Mouse (Mus musculus) hindbrain, embryonic 14.5 days (tissue): ENCODE measurements around the gene Gm49673. TPM values are rescaled to one million over a fixed set of nuclear protein-coding genes. Genes with fewer than 3 reads are reported as not detected.
"Not testable (repeated sequence)": the region's sequence is repeated elsewhere in the genome, so short reads cannot be mapped to it uniquely, and the experiment has no call there.

ENCODE experiments used
- ATAC-seq: fragments of 200-750 bp; cut with Nextera tagmentation; 2 replicates; pipeline ENCODE4 v1.8.0; 2017; ENCODE audit warnings: moderate number of reproducible peaks, mild to moderate bottlenecking, moderate TSS enrichment, moderate library complexity; ENCODE audit not compliant: low FRiP score
- DNase-seq: peaks from one replicate; pipeline ENCODE4 v3.0.0-alpha.2; 2015; ENCODE audit warnings: low spot score
- H3K27ac ChIP-seq: fragments of 300-500 bp; sonication (generic); 2 replicates; pipeline ENCODE4 v1.5.1; 2014; ENCODE audit warnings: mild to moderate bottlenecking, moderate library complexity
- H3K27me3 ChIP-seq: fragments of 300-500 bp; sonication (generic); 2 replicates; pipeline ENCODE4 v1.6.1; 2014; ENCODE audit warnings: mild to moderate bottlenecking, low read length, mixed read lengths; ENCODE audit not compliant: control insufficient read depth, insufficient read depth
- H3K36me3 ChIP-seq: fragments of 300-500 bp; sonication (generic); replicated peaks from 2 replicates; pipeline ENCODE4 v1.6.1; 2014; ENCODE audit not compliant: control insufficient read depth, insufficient read depth
- H3K4me1 ChIP-seq: fragments of 300-500 bp; sonication (generic); replicated peaks from 2 replicates; pipeline ENCODE4 v1.6.1; 2014; ENCODE audit warnings: antibody characterized with exemption, low read length, mixed read lengths; ENCODE audit not compliant: control insufficient read depth, insufficient read depth
- H3K4me2 ChIP-seq: fragments of 300-500 bp; sonication (generic); replicated peaks from 2 replicates; pipeline ENCODE4 v1.6.1; 2014; ENCODE audit warnings: mild to moderate bottlenecking, moderate library complexity
- H3K4me3 ChIP-seq: fragments of 300-500 bp; sonication (generic); replicated peaks from 2 replicates; pipeline ENCODE4 v1.5.1; 2014; ENCODE audit warnings: mild to moderate bottlenecking, low read length
- H3K9ac ChIP-seq: fragments of 300-500 bp; sonication (generic); 2 replicates; pipeline ENCODE4 v1.6.1; 2014
- H3K9me3 ChIP-seq: fragments of 300-500 bp; sonication (generic); 2 replicates; pipeline ENCODE4 v1.6.1; 2016; ENCODE audit warnings: low read length; ENCODE audit not compliant: control insufficient read depth
- WGBS: fragments of 180-500 bp; shearing (Covaris S2); extraction: QIAGEN DNeasy Blood & Tissue Kit; methylation state at CpG from one replicate; pipeline ENCODE4 v1.1.7; 2014; 5-methylcytosine and 5-hydroxymethylcytosine counted together
- polyA plus RNA-seq: library from polyadenylated mRNA; unstranded; fragments of >200 nt; fragmentation: Nextera tagmentation; extraction: Ambion mirVana; gene quantifications from 2 replicates; pipeline ENCODE4 v1.2.1, GENCODE M21; 2014

Gene Gm49673
- polyA plus RNA-seq, 1 experiment from 2014 or later, result 0.27 TPM

DNA sequence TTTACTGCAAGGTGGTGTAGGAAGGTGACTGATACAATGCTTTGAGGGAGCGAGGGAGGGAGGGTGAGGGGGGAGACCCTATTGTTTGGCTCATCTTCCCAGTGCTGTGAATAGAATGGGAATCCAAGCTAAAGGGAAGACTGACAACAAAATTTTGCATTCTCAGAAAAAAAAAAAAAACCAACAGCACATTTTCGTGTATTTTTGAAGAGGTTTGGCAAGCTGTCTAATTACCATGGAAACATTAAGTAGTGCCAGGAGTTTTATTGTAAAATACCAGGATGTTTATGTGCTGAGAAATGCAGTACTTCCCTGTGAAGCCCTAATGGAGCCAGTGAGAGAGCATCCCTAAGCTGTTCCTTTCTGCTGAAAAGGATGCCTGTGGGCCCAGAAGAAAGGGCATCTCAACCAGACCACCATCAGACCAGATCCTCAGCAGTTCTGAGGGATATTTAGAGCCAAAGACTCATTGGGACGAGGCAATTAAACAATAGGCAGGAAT is 90.9 kb downstream of the Gm49673 start:
- H3K4me1 ChIP-seq, H3K4me2 ChIP-seq, H3K9ac ChIP-seq, H3K27ac ChIP-seq, H3K36me3 ChIP-seq, H3K9me3 ChIP-seq, H3K27me3 ChIP-seq, H3K4me3 ChIP-seq, ATAC-seq: not testable (repeated sequence)
- 32% methylated on average over 2 of the region's 3 CpGs for WGBS
- peak; percentile 14 for DNase-seq

DNA sequence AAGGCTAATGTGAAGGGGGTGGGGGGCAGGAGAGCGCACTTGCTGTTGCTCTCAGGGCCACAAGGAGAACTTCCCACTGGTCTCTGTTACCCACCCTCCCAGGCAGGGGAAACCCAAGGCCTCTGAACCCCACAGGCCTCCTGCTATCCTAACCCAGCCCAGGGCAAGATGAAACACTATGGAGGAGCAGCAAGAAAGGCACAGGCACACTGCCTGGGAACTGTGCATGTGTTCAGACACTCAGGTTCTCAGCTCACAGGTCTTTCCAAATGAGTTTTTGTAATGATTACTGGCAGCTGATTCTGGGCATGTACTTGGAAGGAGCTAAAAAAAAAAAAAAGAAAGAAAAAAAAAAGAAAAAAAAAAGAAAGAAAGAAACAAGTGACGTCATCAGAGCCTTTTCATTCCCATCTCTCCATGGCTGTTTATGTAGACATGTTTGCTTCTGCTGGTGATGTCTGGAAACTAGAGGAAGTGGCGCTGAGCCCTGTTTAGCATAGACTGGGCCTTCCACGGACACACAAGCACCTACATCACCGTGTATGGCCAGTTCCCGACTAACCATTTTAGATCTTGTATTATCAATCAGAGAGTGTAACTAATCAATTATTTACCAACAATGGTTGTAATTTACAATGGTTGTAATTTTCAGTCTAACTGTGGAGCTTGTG is 91.5 kb downstream of the Gm49673 start:
- not testable (repeated sequence) for H3K9ac ChIP-seq, H3K4me1 ChIP-seq, DNase-seq, H3K9me3 ChIP-seq, H3K27me3 ChIP-seq, H3K4me3 ChIP-seq, H3K27ac ChIP-seq, ATAC-seq, H3K36me3 ChIP-seq, H3K4me2 ChIP-seq
- WGBS, result 55% methylated on average over 3 of the region's 6 CpGs

DNA sequence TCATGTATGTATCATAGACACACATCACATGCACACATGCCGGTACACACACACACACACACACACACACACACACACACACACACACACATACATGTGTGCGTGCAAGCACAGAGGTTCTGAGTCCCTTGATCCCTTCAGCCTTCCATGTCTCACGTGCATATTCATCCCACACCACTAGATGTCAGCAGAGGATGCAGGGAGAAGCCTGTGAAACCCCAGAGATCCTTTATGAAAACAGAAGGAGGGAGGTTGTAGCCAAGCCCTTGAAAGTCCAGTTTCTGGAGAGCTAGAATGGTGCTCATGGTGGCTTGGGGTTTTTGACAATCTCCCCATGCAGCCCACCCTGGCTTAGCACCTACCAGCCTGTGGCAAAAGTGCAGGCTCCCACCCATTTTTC is 96.3 kb downstream of the Gm49673 start:
- peak; percentile 48; the same call in 1 of the 2 replicates for ATAC-seq
- H3K27ac ChIP-seq, H3K4me1 ChIP-seq, H3K36me3 ChIP-seq, H3K4me2 ChIP-seq, H3K9me3 ChIP-seq, H3K4me3 ChIP-seq, H3K9ac ChIP-seq, H3K27me3 ChIP-seq: not testable (repeated sequence)
- peak; percentile 52 for DNase-seq
- 27% methylated on average over 3 of the region's 3 CpGs for WGBS

DNA sequence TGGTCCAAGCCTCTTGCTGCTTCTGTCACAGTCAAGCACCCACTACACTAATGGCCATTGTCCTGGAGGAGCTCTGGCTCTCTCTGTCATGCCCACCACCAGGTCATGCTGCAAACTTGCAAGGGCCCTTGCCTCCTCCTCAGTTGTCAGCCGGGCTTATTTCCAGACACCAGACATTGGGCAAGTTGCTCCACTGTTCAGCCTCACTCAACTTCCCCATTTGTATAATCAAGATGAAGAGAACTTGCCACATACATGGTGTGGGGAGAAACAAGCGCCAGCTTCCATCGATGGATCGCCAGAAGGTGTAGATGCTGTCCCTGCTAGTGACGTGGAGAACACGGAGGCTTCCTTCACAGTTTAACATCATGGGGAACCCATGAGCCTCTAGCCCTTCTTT is 97.4 kb downstream of the Gm49673 start:
- H3K4me2 ChIP-seq, ATAC-seq, H3K9me3 ChIP-seq, H3K27ac ChIP-seq, H3K36me3 ChIP-seq, H3K4me1 ChIP-seq, DNase-seq, H3K4me3 ChIP-seq, H3K9ac ChIP-seq, H3K27me3 ChIP-seq: not testable (repeated sequence)
- 94% methylated on average over 5 of the region's 6 CpGs for WGBS

DNA sequence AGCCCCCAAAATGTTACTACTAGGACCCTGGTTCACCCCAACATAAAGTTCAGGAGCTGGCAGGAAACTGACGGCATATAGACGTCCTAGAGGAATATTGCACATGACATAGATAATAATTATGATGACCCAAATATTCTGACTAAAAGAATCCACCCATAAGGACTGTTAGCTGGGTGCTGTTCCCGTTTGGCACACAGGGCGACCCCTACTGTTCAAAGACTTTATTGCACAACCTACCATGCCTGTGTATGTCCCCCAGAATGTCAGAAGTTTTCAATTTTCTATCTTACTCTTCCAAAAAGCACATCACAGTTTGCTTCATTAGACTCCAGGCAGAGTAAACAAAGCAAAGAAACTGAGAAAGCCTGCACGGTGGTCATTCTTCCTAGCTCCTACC is 101.4 kb downstream of the Gm49673 start:
- 0% methylated on average over 2 of the region's 5 CpGs for WGBS
- H3K4me1 ChIP-seq, H3K27me3 ChIP-seq, DNase-seq, H3K4me3 ChIP-seq, H3K4me2 ChIP-seq, ATAC-seq, H3K9me3 ChIP-seq, H3K9ac ChIP-seq, H3K27ac ChIP-seq, H3K36me3 ChIP-seq: not testable (repeated sequence)

DNA sequence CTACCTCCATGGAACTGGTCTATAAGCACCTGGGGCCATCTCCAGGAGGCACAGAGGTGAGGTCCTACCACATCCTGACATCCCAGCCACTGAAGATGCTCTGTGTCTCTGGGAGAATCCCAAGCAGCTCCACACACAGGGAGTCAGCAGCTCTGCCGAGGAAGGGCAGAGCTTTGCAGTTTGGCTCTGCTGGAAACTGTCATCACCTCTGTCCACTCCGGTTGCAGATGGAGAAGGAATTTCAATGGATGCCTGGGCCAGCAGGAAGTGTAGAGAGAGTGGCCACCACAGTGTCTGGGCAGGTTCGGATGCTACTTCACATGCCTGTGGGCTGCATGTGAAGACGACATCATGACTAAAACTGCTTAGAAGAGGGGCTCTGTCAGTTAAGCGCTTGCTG is 106.4 kb downstream of the Gm49673 start:
- H3K4me3 ChIP-seq, H3K9me3 ChIP-seq, ATAC-seq, H3K4me1 ChIP-seq, H3K27me3 ChIP-seq, H3K36me3 ChIP-seq, H3K9ac ChIP-seq, H3K4me2 ChIP-seq, DNase-seq, H3K27ac ChIP-seq: not testable (repeated sequence)
- WGBS, result no CpG with 5 or more reads among the region's 5 CpGs

DNA sequence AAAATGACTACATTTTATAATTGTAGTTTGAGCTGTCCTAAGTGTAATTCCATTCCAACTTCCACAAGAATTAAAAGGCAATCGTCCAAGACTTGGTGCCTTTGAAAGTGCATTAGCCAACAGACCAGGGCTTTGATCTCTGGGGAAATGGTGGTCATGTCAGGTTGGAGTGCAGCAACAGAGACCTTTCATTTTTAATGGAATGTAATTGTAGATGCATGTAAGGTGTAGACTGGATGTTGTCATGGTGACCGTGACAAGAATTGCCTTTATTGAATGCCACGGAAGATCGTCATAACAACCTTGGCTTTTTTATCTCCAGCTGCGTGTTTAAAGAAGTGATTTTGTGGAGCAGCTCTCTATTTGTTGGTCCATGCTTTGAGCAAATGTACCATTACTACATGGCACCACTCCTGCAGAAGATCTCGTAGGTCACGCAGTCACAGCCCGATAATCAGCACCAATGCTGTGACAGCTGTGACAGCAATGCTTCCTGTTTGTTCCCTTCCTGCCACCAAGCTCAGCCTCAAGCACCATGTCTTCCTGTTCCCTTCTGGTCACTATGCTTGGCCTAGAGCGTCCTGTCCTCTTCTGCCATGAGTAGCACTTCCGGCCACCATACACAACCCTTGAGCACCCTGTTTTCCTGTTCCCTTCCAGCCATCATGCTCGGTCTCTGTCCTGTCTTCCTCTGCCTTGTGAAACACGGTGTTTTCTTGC is 107.5 kb downstream of the Gm49673 start:
- H3K4me1 ChIP-seq, H3K4me3 ChIP-seq, H3K27me3 ChIP-seq, H3K9ac ChIP-seq, H3K9me3 ChIP-seq, H3K36me3 ChIP-seq, DNase-seq, H3K4me2 ChIP-seq, ATAC-seq, H3K27ac ChIP-seq: not testable (repeated sequence)
- whole genome bisulfite sequencing, result no CpG with 5 or more reads among the region's 12 CpGs

DNA sequence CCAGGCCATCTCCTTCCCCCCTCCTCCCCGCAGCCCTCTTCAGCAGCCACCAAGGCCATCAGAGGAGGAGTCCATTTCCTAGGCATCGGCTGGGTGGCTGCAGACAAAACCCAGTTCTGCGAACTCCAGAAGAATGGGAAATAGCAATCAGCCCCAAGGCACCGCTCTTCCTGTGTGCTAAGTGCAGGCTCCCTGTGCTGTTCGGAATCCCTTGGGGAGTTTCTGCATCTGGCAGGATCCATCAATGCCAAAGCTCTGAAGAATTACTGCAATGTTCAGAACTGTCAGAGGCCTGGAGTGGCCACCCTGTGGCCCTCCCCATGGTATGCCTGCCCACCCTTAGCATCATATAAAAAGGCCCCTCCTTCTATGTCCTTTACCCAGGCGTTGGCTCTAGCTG is 110.6 kb downstream of the Gm49673 start:
- 55% methylated on average over 3 of the region's 6 CpGs for WGBS
- not testable (repeated sequence) for DNase-seq, H3K4me3 ChIP-seq, H3K4me2 ChIP-seq, H3K36me3 ChIP-seq, H3K27ac ChIP-seq, H3K27me3 ChIP-seq, H3K9ac ChIP-seq, H3K9me3 ChIP-seq, H3K4me1 ChIP-seq
- peak; percentile 55; the same call in 1 of the 2 replicates for ATAC-seq
